Mouse (Mus musculus) heart, postnatal 10 days (tissue): ENCODE results near the gene Ephb1. TPM values are rescaled to one million over a fixed set of nuclear protein-coding genes. Genes with fewer than 3 reads are reported as not detected.

ENCODE experiments used
- DNase-seq, 2 experiments: peaks; one replicate each; pipeline ENCODE4 v3.0.0; 2021
- intact Hi-C: fragments of 180-260 bp; cut with DNase I; formaldehyde crosslinking; loops from one replicate; pipeline ENCODE4 v1.15.1; 2025
- total RNA-seq, 2 experiments: library from RNA; stranded (reverse); gene quantifications; 2 replicates each; pipeline ENCODE4 v1.2.3; 2021

Gene Ephb1
- total RNA-seq, 2 experiments from 2014 or later = 9.1 to 10.5 TPM

DNA sequence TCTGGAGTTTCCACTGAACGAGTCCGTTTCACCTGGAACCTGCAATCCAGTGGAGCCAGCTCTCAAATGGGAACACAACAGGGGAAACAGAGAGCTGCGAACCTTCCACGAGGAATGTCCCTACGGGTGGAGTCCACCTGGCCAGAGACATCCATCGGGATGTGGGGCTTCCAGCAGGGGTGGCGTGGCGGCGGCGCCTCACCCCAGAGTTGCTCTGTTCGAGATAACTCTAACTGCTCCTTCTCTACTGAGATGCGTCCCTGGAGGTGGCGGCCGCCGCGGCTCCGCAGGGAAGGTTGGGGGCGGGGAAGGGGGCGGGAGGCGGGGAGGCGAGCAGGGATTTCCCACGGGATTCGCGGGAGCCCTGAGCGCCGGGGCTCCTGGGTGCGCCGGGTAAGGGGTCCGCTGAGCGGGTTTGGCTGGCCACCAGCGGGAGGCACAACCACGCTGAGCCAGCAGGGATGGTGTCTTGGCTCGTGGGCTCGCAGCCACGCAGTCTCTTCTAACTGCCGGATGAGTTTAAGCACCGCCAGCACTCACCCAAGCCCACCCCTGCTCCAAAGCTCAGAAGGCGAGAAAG is 1.3 kb downstream of the Ephb1 start:
- intact Hi-C loops = loop anchor here (2.0 to 10.0 kb wide), 6 partner anchors 88 to 1171 kb away; no protein-coding TSS in a partner anchor
- DNase-seq = peak in 1 of 2 experiments; percentile 9

DNA sequence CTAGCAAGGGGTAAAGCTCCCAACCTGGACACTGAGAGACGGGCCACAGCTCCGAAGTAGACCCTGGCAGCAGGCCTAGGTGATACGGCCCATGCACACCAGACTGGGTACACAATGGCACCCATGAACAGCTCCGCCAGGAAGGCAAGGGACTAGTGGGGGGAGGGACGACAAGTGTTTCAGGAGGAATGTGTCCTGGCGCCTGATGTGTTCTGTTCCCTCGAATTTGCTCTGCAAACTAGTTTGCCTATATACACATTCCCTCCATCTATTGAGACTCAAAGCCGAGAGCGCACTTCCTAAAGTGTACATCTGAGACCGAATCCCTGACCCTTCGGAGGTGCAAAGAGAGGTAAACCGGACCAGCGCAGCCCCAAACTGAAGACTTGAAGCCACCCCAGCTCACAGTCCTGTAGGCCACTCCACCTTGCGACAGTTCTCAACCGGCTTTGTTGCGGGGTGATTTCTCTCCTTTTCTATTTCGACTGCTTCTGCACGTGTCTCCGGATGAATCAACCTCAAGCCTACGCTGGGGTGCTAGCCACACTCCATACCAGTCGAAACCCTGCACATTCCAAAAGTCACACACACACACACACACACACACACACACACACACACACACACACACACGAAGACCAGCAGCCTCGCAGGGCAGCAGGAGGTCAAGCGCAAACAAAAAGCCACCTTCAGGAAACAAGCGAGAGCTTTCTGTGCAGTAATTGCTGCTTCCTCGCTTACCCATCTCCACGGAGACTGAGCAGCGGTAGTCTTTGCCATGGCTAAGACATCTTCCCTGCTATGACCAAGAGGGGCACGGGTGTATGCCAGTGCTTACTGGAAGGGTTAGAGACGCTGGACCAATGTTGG is 2.1 kb downstream of the Ephb1 start:
- DNase-seq = no peak
- intact Hi-C loops = loop anchor here (2.0 to 10.0 kb wide), 6 partner anchors 88 to 1170 kb away; no protein-coding TSS in a partner anchor

DNA sequence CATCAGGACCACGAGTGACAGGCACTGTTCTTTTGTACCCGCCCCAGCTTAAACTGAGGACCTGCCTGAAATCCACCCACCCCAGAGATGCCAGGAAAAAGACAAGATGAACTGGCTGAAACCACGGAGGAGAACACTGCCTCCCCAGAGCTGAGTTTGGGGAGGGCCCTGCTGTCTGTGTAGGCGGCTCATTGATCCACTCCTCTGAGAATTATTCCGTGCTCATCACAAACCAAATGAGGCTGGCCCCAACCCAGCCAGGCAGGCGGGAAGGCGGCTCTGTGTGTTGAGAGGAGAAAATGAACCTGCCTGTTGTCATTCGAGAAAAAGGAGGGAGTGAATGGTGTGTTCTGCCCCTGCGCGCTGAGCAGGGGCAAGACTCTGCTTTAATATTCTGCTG is 2.8 kb downstream of the Ephb1 start:
- no peak for DNase-seq
- intact Hi-C loops = loop anchor here (2.0 to 10.0 kb wide), 6 partner anchors 87 to 1169 kb away; no protein-coding TSS in a partner anchor

DNA sequence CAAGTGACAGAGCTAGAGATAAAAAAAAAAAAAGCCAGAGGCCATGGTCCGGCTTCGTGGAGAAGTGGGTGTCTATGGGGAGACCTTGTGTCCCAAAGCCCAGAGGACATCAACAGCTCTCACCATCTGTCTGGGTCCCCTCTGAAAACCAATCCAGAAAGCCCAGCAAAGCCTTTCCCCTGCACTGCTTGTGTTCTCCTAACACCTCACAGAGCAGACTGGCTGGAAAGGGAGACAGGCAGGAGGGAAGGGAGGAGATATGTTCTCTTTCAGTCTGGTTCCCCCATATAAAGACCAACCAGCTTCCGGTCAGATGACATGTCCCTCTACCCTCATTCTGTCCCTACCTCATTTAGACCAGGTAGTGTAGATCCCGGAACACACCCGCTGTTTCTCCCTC is 3.3 kb downstream of the Ephb1 start:
- DNase-seq = no peak
- intact Hi-C loops = loop anchor here (5.0 to 10.0 kb wide), 4 partner anchors 229 to 1169 kb away; no protein-coding TSS in a partner anchor

DNA sequence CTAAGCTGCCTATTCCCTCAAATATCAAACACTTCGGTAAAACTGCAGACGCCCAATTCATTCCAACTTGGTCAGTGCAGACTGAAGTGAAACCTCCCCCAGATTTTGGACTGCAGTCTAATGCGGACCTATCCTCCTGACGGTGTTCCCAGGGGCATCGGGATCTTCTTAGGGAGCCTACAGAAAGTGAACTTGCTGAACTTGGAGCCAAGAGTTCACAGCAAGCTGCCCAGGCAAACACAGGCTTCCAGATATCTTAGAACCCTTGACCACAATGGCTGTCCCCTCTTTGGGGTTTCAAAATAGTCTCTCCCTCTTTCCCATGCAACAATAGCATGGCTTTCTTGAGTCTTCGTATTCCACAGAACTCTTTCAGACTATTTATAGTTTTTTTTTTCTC is 3.8 kb downstream of the Ephb1 start:
- intact Hi-C loops = loop anchor here (5.0 to 10.0 kb wide), 4 partner anchors 228 to 1168 kb away; no protein-coding TSS in a partner anchor
- no peak for DNase-seq

DNA sequence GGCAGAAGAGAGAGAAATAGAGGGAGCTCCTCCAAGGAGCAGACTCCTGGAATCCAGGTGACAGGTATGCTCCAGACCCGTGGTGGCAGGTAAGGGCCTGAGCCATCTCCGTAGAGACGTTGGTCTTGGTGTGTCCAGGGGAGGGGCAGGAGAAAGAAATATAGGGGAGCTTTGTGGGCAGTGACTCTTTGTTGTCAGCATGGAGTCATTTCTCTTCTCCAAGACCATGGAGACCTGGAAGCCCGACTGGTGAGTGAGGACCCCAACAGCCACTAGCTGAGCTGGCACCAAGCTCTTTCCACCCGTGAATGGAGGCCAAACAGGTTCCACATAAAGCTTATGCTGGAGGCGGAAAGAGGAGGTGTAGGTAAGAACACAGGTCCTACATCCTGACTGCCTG is 4.4 kb downstream of the Ephb1 start:
- DNase-seq = no peak

DNA sequence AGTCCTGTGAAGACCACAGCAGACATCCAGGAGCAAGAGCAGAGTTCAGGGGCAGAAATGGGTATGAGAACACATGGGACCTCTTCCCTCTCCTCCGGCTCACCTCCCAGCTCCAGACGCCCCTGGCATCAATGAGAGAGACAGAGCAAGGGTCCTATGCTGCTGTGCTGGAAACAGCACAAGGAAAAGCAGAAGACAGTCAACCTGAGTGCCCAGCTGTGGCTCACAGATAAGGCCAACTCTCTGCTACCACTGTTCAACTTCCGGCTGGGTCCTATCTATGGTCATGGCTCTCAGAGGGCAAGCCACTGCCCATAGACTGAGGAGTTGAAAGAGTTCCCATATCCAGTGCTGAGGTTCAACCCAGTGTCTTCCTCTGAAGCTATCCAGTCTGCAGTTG is 7.7 kb downstream of the Ephb1 start:
- no peak for DNase-seq
- intact Hi-C loops = no loop called here

More for the DNA sequence above, 4.4 kb downstream of the Ephb1 start:
- intact Hi-C loops = loop anchor here (5.0 to 10.0 kb wide), 4 partner anchors 228 to 1168 kb away; no protein-coding TSS in a partner anchor

DNA sequence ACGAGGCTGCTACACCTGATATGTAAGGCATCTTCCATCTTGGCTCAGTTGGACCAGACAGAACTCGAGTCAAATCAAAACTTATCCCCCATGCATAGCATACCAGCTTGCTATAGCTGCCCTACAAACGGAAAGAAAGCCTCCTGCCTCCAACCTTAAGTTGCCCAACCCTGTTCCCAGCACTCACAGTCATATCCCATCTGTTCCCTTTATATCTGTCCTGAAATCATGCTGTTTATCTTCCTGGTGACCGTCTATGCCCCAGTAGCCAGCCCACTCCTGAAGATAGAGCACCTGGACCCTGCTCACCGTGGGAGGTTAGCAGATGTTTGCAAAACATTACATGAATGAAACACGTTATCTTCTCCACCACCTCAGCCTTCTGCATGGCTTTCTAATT is 9.0 kb downstream of the Ephb1 start:
- intact Hi-C loops = no loop called here
- no peak for DNase-seq

DNA sequence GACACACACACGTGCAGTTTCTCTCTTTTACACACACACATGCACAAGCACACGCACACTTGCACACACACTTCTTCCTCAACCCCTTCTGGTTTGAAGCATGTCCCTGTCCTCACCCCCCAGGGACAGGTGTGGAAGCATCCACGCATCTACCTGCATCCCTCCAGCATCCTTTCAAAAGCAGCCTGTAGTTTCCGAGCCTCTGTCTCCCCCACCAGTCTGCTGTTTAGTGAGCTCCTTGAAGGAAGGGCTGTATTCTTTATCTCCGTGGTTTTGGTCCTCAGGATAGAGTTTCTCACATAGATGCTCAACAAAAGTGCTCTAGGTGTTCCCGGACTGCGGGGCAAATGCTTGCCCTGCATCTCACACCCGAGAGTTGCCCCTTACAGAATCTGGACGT is 9.4 kb downstream of the Ephb1 start:
- intact Hi-C loops = no loop called here
- no peak for DNase-seq

DNA sequence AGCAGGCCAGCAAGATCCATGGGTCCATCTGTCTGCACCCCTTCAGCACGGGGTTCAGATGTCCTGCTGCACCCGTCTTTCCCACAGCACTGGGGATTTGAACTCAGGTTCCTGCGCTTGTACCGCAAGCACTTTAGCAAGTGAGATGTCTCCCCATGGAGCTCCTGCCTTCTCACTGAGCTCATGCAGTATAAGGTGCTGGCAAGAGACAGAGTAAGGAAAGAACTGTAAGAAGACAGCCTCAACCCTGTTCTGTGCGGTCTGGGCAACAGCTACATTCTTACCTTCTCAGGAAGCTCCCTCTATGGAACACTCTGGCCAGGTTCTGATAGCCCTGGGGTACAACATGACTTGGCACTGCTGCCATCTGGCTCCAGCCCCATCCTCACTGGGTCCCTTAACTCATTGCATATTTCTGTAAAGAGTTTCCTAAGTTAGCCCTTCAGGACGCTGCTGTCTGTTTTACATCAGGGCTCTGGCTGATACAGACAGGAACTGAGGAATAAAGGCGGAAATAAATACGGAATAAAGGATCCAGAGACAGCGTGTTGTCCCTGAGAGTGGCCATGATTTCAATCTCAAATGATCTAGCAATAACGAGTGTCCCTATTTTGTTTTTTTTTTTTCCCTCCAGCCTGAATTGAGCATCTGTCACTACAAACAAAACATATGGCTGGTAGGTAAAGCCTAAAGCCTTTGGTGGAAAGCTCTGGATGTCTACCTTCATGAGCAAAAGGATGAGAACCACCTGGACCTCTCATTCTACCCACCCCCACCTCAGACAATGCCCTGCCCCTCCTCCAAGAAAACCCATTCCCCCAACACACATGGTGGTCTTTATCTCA is 10.2 kb downstream of the Ephb1 start:
- peak in 1 of 2 experiments; percentile 27 for DNase-seq
- intact Hi-C loops = no loop called here

DNA sequence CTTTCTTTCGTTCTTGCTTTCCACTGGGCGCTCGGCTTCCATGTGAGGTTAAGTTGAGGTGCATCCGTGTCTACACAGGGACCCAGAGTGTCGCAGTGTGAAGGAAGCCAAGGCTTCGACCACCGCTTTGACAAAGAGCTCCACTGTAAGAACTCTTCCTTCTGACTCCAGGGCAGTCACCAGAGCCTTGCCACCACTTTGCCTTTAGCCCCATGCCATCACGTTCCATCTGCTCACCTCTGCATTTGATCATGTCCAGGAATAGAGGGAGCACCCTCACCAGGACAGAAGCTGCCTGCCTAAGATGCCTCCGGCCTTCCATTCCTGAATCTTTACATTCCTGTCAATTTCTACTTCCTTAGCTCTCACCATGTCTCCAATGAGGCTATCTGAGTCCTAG is 11.4 kb downstream of the Ephb1 start:
- intact Hi-C loops = no loop called here
- DNase-seq = no peak

DNA sequence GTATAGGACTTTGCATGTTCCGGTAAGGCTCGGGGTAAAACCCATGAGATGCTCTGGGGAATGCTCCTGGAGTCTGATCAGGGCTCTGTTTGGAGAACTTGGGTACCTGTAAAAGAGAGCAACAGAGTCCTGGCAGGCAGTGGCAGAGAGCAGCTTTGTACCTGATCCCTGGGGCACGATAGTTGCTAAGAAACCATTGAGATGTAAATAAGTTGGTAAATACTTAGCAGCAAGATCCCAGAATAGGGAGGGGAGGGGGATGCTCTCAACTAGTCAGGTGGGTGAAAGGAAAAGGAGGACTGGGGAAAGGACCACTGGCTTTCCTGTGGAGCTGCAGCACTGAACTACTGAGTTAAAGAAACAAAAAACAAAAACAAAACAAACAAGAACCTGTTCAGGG is 12.5 kb downstream of the Ephb1 start:
- DNase-seq = no peak
- intact Hi-C loops = no loop called here

DNA sequence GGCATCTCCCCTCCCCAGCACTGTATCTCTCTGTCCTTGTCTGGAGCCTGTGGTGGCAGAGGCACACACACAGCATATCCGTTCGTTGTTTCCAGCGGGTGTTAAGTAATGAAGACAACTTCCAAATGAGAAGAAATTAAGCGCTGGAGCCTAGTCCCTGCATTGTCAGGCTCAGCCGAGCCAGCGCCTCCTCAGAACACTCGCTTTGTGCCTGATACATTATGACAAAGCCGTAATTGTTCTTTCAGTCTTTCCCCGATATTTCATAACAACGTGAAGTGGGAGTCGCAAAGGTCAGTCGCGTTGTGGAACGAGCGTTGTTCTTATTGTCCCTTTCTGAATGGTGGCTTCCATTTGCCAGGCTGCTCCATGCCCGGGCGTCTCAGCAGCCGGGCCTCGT is 13.7 kb downstream of the Ephb1 start:
- intact Hi-C loops = no loop called here
- no peak for DNase-seq

DNA sequence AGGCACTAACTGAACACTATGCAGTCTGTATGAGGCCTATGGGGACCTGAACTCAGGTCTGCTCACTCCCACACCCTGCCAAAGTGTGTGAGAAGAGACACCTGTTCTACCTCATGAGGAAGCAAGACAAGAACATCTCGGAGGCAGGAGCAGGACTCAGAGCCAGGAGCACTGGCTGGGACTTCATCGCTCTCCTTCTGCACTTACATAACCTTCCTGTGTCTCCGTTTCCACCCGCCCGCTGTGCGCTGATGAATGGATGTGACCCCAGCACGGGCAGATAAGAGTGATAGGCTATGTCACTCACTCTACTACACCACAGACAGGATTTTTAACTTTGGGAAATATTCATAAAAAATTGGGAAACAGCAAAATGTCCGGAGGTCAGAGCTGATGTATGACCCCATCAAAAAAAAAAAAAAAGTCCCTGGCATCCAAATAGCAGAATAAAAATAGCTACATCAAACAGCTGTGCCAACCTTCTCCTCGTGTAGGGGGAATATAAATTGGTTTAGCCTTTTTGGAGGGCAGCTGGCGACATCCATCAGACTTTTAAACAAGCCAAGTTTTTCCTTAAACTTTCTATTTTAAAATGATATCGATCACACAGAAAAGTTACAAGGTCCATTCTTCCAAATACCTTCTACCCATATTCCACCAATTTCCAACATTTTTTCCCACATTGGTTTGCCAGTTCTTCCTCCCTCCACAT is 18.8 kb downstream of the Ephb1 start:
- peak; percentile 14 to 24 for DNase-seq
- intact Hi-C loops = no loop called here

DNA sequence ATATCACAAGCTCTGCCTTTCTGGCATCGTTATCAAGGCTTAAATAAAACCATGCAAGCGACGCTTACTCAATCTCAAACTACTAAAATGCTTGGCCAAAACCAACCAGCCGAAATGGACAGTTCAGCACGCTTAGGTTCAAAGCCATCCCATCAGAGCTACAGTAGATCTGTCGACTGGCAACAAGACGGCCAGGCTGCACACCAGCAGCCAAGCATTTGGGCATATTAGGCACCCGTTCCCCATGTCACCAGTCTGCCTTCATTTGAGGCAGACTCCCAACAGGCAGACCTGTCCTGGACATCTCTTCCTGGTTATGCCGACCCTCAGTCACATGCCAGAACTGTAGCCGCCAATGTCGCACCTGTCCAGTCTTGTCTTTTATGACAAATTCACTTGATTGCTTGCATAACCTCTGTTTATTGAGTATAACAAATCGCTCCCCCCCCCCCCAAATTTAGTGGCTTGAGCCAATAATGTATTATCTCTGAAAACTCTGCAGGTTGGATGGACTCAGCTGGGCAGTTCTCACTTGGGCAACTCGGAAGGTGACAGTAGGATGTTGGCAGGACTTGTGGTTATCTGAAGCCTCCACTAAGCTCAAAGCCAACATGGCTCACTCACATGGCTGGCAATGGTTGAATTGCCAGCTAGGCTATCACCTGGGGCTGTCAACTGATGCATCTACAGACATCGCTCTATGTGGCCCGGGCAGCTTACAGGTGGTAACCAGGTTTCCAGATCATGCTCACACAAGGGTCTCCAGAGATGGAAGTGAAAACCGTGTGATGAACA is 24.0 kb downstream of the Ephb1 start:
- intact Hi-C loops = no loop called here
- no peak for DNase-seq

DNA sequence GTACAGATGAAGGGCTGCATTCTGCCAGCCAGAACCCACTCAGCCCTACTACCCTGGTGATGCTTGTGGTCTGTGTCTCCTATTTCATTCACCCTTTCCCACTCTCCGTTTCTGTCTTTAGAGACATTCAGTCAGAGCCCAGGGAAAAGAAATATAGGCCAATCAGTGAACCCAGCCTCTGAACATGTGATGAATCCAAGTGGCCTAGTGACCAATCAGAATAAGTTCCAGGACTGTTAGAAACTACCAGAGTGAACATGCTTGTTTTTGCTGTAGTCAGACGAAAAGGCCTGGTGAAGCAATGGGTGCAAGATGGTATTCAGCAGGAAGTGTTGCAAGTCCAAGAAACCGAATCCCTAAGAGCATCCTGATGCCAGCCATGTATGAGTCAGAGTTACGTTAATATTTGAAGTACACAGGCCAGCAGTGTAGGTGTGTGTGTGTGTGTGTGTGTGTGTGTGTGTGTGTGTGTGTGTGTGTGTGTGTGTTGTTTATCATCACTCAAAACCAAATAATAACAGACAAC is 26.8 kb downstream of the Ephb1 start:
- intact Hi-C loops = no loop called here
- no peak for DNase-seq

DNA sequence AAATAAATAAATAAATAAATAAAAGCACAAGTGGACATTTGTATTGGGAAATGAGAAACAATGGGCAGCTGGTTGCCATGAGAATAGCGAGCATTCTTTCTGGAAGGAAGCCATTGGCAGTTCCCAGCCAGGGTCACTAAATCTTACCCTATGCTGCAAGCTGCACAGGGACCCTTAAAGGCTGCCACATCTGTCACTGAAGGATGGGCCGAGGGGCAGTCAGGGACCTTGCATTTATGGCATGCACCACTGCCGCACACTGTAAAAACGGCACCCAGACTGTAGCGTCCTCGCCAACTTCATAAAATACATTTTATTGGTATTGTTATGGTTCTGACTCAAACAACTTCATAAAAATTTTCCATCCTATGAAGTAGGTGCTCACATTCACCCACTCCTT is 39.1 kb downstream of the Ephb1 start:
- intact Hi-C loops = no loop called here
- DNase-seq = no peak

DNA sequence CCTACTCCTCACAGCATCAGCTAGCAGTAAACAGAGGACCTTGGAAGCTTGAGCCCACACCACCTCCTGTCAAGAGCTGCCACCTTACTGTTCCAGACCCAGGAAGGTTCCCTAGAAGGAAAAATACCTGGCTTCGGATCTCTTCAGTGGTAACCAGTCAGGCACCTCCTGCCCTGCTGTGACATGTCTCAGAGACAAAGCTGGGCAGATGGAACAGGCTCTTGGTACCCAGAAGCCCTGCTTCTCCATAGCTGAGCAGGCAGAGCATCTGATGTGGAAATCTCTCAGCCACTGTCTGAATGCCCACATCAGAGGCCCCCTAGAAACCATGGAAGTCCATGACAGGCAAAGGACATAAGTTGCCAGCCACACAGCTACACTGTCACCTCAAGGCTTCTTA is 39.7 kb downstream of the Ephb1 start:
- no peak for DNase-seq
- intact Hi-C loops = no loop called here

DNA sequence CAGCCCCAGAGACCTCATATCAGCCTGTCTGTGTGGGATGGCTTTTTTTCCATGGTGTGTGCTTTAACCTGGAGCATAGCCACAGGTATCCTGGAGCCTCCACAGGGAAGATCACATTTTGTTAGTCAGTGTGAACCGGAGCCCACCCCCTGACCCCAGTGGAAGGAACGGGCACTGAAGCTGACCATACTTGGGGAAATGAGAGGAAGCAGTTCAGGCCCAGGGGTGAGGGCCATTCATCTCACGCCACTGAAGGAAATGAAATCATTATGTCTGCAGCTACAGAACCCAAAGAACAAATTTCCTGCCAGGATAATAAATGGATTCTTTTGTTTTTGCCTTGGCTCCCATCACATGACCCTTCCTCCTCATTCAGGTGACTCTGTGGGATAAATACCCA is 44.1 kb downstream of the Ephb1 start:
- DNase-seq = peak; percentile 17 to 21
- intact Hi-C loops = no loop called here
